Mouse (Mus musculus): ENCODE results near the gene Xrra1. TPM values are rescaled to one million over a fixed set of nuclear protein-coding genes. Genes with fewer than 3 reads are reported as not detected.

Xrra1 gene
- polyA plus RNA-seq, 1 experiment = 0.06 TPM

- TF ChIP-seq GATA1 (IDR thresholded peaks at IDR 0.05; ENCODE audit: low read length) = no peak
Observed at GRCm38 (mm10) chr7:99953442-99954098, 94.7 kb downstream of the Xrra1 start.

- TF ChIP-seq GATA1 (IDR thresholded peaks at IDR 0.05; ENCODE audit: low read length) = no peak
Observed at GRCm38 (mm10) chr7:99954212-99954611, 95.3 kb downstream of the Xrra1 start.

GRCm38 (mm10) chr7:99956095-99956494, 97.2 kb downstream of the Xrra1 start:
- no peak for TF ChIP-seq GATA1 (IDR thresholded peaks at IDR 0.05; ENCODE audit: low read length)

DNA sequence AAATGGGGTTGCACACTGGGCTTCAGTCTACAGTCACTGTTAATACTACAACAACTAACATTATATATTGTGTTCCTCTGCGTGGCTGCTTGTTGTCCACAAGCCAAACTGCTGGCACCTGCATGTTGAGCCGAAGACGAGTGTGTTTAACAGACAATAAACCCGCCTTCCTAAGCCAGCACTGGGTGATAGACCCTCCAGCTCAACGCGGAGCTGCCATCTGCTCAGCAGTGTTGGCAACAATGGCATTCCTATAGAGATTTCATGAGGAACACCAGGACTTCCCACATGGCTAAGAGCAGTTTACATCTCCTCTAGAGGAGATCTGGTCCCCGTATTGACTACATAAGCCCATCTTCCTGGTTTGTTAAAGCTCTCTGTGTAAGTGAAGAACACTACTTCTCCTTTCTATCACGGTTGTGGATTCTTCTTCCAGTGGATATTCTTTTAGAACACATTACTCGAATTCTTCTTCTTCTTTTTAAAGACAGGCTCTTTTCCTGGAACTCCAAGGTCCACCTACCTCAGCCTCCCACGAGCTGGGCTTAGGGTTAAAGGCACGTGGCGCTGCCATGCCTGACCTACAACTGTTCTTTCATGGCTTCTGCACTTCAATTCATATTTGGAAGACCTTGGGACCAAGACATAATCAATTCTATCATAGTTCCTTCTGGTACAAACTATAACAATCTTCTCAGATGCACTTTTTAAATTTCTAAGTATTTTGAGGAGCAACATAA, 98.5 kb downstream of the Xrra1 start:
- TF ChIP-seq GATA1 (IDR thresholded peaks at IDR 0.05; ENCODE audit: low read length) = no peak

DNA sequence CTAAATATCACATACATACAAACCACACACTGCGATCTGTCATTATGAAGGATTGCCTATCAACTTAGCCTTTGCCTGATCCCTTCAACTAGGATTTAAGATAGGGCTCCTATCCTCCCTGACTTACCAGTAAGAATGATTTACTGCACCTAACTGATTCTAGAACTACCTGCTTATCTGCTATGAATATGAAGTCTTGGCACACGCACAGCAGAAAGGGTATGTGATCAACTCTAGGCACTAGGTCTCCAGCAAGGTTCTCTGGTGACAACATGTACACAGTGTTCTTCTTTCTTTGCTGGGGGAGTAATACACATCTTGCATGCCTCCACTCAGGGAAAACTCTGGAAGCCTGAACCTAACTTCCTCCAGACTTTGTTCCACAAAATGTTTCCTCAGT, 102.6 kb downstream of the Xrra1 start:
- no peak for TF ChIP-seq GATA1 (IDR thresholded peaks at IDR 0.05; ENCODE audit: low read length)

DNA sequence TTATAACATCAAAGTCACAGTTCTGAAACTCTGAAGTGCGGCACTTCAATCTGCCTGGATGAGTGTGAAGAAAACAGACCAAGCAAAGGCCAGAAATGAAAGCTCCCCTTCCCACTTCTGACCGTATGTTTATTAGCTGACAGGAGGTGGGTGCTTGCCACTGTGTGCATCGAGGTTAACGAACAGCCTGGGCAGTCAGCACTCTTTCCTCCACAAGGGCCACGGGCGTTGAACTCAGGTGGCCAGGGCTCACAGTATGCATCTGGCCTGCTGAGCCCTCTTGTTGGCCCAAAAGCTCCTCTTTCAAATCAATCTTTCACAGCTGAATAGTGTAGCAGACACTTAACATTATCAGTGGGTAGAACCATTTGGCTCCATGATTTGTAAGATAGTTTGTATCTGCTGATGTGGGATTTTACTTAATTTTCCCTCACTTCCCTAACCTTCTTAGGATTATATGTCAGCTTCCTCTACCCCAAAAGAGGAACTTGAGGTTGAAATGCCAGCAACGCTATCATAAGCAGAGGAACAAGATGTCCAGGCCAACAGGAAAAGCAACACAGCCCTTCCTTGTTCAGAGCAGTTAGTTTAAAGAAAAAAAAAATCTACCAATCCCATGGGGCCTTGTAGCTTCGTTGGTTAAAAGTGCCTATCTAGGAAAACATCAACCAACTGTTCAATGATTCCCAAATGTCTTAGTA, 103.8 kb downstream of the Xrra1 start:
- TF ChIP-seq GATA1 (IDR thresholded peaks at IDR 0.05; ENCODE audit: low read length) = no peak

DNA sequence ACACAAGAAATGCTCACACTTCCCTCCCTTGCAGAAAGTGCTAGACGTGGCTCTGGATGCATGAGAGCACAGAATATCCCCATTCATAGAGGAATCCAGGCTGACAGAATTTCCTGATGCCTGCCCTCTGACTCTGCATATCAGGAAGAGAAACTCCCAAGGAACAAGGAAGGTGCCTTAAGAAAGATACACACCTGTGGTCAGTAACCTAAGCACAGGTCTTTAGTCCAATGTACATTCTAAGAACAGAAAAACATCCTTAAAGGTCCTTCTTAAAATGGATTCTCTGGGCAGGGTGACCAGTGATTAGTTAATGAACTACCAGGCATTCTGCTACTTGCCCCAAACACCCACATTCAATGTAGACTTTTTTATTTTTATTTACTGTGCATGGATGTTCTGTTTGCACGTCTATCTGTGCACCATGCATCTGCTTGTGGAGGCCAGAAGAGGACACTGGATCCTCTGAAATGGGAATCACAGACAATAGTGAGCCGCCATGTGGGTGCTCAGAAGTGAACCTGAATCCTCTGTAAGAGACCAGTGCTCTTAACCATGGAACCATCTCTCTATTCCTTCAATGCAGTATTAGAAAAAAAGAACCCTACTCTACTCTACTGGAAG, 104.4 kb downstream of the Xrra1 start:
- no peak for TF ChIP-seq GATA1 (IDR thresholded peaks at IDR 0.05; ENCODE audit: low read length)

- no peak for TF ChIP-seq GATA1 (IDR thresholded peaks at IDR 0.05; ENCODE audit: low read length)
Observed at GRCm38 (mm10) chr7:99965020-99965841, 106.3 kb downstream of the Xrra1 start.

- TF ChIP-seq GATA1 (IDR thresholded peaks at IDR 0.05; ENCODE audit: low read length) = no peak
Observed at GRCm38 (mm10) chr7:99966011-99966721, 107.2 kb downstream of the Xrra1 start.

Other genes with a start within 250 kb of the Xrra1 start
- not detected in 2 replicates for gene Tpbgl, start 232.0 kb upstream of the Xrra1 start, polyA plus RNA-seq (2012)
- gene Slco2b1, start 147.8 kb upstream of the Xrra1 start, polyA plus RNA-seq (2012) = 0.01 TPM in 1 of 2 replicates, not detected in the other
- gene Olfr520, start 128.8 kb upstream of the Xrra1 start, polyA plus RNA-seq (2012) = not detected in 2 replicates
- gene Olfr521, start 95.6 kb upstream of the Xrra1 start, polyA plus RNA-seq (2012) = not detected in 2 replicates
- gene Neu3, start 30.7 kb upstream of the Xrra1 start, polyA plus RNA-seq (2012) = 3.1 and 3.2 TPM in 2 replicates
- gene Spcs2, start 4.3 kb downstream of the Xrra1 start, polyA plus RNA-seq (2012) = 73.1 and 122 TPM in 2 replicates
- gene Rnf169, start 121.3 kb downstream of the Xrra1 start, polyA plus RNA-seq (2012) = 3.2 and 3.5 TPM in 2 replicates
- gene Chrdl2, start 147.1 kb downstream of the Xrra1 start, polyA plus RNA-seq (2012) = not detected in 2 replicates

All from G1E-ER4 (cell line).